Mouse (Mus musculus): Measurements from ENCODE around the gene Mrgpra6. TPM values are rescaled to one million over a fixed set of nuclear protein-coding genes. Genes with fewer than 3 reads are reported as not detected.

Gene Mrgpra6
- total RNA-seq, 2 experiments from 2014 or later = not detected

GRCm38 (mm10) chr7:47144299-47144698, 60.4 kb downstream of the Mrgpra6 start:
- Histone ChIP-seq H3K27ac (no peak overlapping the region), H3K4me3 (no peak overlapping the region)
- DNase-seq (ENCODE audit: low spot score in 2 of 2) = no peak
- TF ChIP-seq CTCF (conservative IDR thresholded peaks at IDR 0.05) = no peak

GRCm38 (mm10) chr7:47139823-47140325, 64.8 kb downstream of the Mrgpra6 start:
- TF ChIP-seq CTCF (conservative IDR thresholded peaks at IDR 0.05) = no peak
- H3K27ac ChIP-seq = no peak overlapping the region
- no peak for DNase-seq (ENCODE audit: low spot score in 2 of 2)
- H3K4me3 ChIP-seq = no peak overlapping the region

Other genes with a start within 250 kb of the Mrgpra6 start
- gene Uevld, start 246.4 kb downstream of the Mrgpra6 start, total RNA-seq (2021) = 10 to 100 TPM; 14.5 to 15.7 TPM
- gene Gm9999, start 221.3 kb downstream of the Mrgpra6 start, total RNA-seq (2021) = not detected
- gene Spty2d1, start 196.5 kb downstream of the Mrgpra6 start, total RNA-seq (2021) = 10 to 100 TPM; 15.4 to 16.0 TPM
- gene Tmem86a, start 154.3 kb downstream of the Mrgpra6 start, total RNA-seq (2021) = 10 to 100 TPM in 1 of 2 experiments, 1 to 10 TPM in 1; 9.8 to 14.0 TPM
- gene Ptpn5, start 71.2 kb downstream of the Mrgpra6 start, total RNA-seq (2021) = 100 to 1,000 TPM; 104 to 107 TPM
- gene Mrgpra9, start 47.9 kb upstream of the Mrgpra6 start, total RNA-seq (2021) = not detected
- not detected for gene Mrgpra1, start 149.3 kb upstream of the Mrgpra6 start, total RNA-seq (2021)
- gene Mrgpra2a, start 247.2 kb upstream of the Mrgpra6 start, total RNA-seq (2021) = not detected

All from layer of hippocampus, adult 2 months (tissue).